Mouse (Mus musculus): ENCODE results near the gene Endod1.

DNA sequence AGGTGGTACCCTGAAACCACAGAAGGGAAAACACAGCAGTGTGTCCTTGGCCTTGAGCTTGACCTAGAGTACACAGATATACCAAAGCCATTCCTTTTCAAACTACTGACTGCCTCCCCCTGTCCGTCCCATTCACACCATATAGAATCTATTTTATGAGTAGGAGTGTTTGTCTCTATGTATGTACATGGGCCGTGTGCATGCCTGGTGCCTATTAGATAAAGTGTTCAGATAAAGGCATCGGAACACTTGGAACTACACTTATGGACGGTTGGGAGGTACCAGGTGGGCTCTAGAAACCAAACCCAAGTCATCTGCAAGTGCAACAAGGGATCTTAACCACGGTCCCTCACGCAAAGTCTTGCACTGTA lies 16.1 kb upstream of the Endod1 start:
- TF ChIP-seq MAFK (IDR thresholded peaks at IDR 0.05; ENCODE audit: insufficient read depth, low read depth, low read length): no peak
- TF ChIP-seq CHD2 (IDR thresholded peaks at IDR 0.05; ENCODE audit: low read depth, low read length): no peak
